Mouse (Mus musculus): Measurements from ENCODE around the gene Arhgef25.

DNA sequence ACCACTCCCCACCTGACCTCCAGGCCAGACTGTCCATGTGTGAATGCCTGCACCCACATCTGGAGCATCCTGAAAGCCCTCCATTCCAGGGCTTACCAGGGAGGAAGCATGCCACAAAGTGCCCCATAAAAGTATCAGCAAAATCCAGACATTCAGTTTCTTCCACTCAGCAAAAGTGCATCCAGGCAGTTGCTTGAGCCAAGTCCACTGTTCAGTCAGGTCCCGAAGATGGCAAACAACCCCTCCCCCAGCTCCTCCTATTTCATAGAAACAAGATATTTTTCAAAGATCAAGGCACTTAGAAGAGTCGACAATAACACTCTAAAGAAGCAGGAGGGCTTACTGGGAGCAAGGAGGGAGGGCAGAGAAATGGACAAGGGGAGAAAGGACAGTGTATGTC is 8.6 kb upstream of the Arhgef25 start:
- TF ChIP-seq CTCF (IDR thresholded peaks at IDR 0.05; ENCODE audit: borderline replicate concordance, control insufficient read depth, extremely low read depth, insufficient read depth, low read length, poor library complexity) (no peak), POLR2A (IDR thresholded peaks at IDR 0.05; ENCODE audit: control insufficient read depth, extremely low read depth, insufficient read depth, low read length, poor library complexity) (no peak)

Measured in thymus, adult 2 months (tissue).